Mouse (Mus musculus) midbrain, embryonic 13.5 days (tissue): ENCODE results near the gene Riok1. TPM values are rescaled to one million over a fixed set of nuclear protein-coding genes. Genes with fewer than 3 reads are reported as not detected.

Source experiments
- ATAC-seq: fragments of 200-750 bp; cut with Nextera tagmentation; 2 replicates; pipeline ENCODE4 v1.8.0; 2017; ENCODE audit warnings: mild to moderate bottlenecking, moderate TSS enrichment, moderate library complexity
- H3K27ac ChIP-seq: fragments of 300-500 bp; sonication (generic); 2 replicates; pipeline ENCODE4 v1.5.1; 2015; ENCODE audit warnings: inconsistent platforms, mild to moderate bottlenecking, moderate library complexity
- H3K27me3 ChIP-seq: fragments of 300-500 bp; sonication (generic); 2 replicates; pipeline ENCODE4 v1.6.1; 2015; ENCODE audit warnings: mild to moderate bottlenecking, inconsistent platforms
- H3K36me3 ChIP-seq: fragments of 300-500 bp; sonication (generic); 2 replicates; pipeline ENCODE4 v1.6.1; 2015; ENCODE audit warnings: mild to moderate bottlenecking, inconsistent platforms
- H3K4me1 ChIP-seq: fragments of 300-500 bp; sonication (generic); replicated peaks from 2 replicates; pipeline ENCODE4 v1.6.1; 2015; ENCODE audit warnings: inconsistent platforms
- H3K4me2 ChIP-seq: fragments of 300-500 bp; sonication (generic); replicated peaks from 2 replicates; pipeline ENCODE4 v1.6.1; 2015; ENCODE audit warnings: moderate library complexity, mild to moderate bottlenecking, inconsistent platforms
- H3K4me3 ChIP-seq: fragments of 300-500 bp; sonication (generic); replicated peaks from 2 replicates; pipeline ENCODE4 v1.5.1; 2015; ENCODE audit warnings: mild to moderate bottlenecking, inconsistent platforms
- H3K9ac ChIP-seq: fragments of 300-500 bp; sonication (generic); replicated peaks from 2 replicates; pipeline ENCODE4 v1.6.1; 2015; ENCODE audit warnings: mild to moderate bottlenecking, inconsistent platforms
- H3K9me3 ChIP-seq: fragments of 300-500 bp; sonication (generic); 2 replicates; pipeline ENCODE4 v1.6.1; 2016; ENCODE audit warnings: mild to moderate bottlenecking, inconsistent platforms
- WGBS: fragments of 180-500 bp; shearing (Covaris S2); methylation state at CpG from one replicate; pipeline ENCODE4 v1.1.7; 2015; 5-methylcytosine and 5-hydroxymethylcytosine counted together
- microRNA-seq: library from miRNA; unstranded; fragments of <30 nt; microRNA quantifications from one replicate; pipeline ENCODE4, GENCODE M21; 2016
- polyA plus RNA-seq: library from polyadenylated mRNA; unstranded; fragments of >200 nt; fragmentation: Nextera tagmentation; extraction: Ambion mirVana; gene quantifications from 2 replicates; pipeline ENCODE4 v1.2.1, GENCODE M21; 2015

Gene Riok1
- polyA plus RNA-seq, 1 experiment from 2014 or later: 59.5 TPM

GRCm38 (mm10) chr13:38103406-38103805 lies 66.6 kb downstream of the Riok1 start:
- WGBS: 78% methylated on average over 4 of the region's 4 CpGs
- Histone ChIP-seq H3K4me2 (no peak overlapping the region), H3K4me3 (no peak overlapping the region), H3K9me3 (no peaks in the 10 kb centered on the region), H3K36me3 (no peaks in the 10 kb centered on the region), H3K27me3 (no peaks in the 10 kb centered on the region), H3K4me1 (no peaks in the 10 kb centered on the region), H3K9ac (no peak overlapping the region), H3K27ac (no peak overlapping the region)
- no peak for ATAC-seq

GRCm38 (mm10) chr13:38104501-38104900 lies 67.7 kb downstream of the Riok1 start:
- Histone ChIP-seq H3K9me3 (no peaks in the 10 kb centered on the region), H3K4me3 (no peak overlapping the region), H3K9ac (no peak overlapping the region), H3K27ac (no peak overlapping the region), H3K27me3 (no peaks in the 10 kb centered on the region), H3K4me1 (no peaks in the 10 kb centered on the region), H3K36me3 (no peaks in the 10 kb centered on the region), H3K4me2 (no peak overlapping the region)
- 92% methylated on average over 10 of the region's 10 CpGs for WGBS
- no peak for ATAC-seq

GRCm38 (mm10) chr13:38109081-38109480 lies 72.3 kb downstream of the Riok1 start:
- H3K9me3 ChIP-seq: no peaks in the 10 kb centered on the region
- 81% methylated on average over 9 of the region's 9 CpGs for WGBS
- H3K27me3 ChIP-seq: no peaks in the 10 kb centered on the region
- no peak overlapping the region for H3K27ac ChIP-seq
- no peak for ATAC-seq
- no peak overlapping the region for H3K9ac ChIP-seq
- no peaks in the 10 kb centered on the region for H3K36me3 ChIP-seq
- no peak overlapping the region for H3K4me3 ChIP-seq
- no peaks in the 10 kb centered on the region for H3K4me1 ChIP-seq
- H3K4me2 ChIP-seq: no peak overlapping the region

Small RNA genes lying within 50 kb of the gene (microRNA-seq; reads per million reads assigned to microRNA genes)
- gene Gm27387: not detected

Other genes with a start within 250 kb of the Riok1 start
- gene Ssr1, start 42.8 kb upstream of the Riok1 start, polyA plus RNA-seq: 60.4 and 80.5 TPM in 2 replicates
- 2.6 and 2.9 TPM in 2 replicates for gene Cage1, start 74 bp downstream of the Riok1 start, polyA plus RNA-seq
- gene Dsp, start 114.3 kb downstream of the Riok1 start, polyA plus RNA-seq: 0.09 and 0.15 TPM in 2 replicates
- gene Snrnp48, start 167.9 kb downstream of the Riok1 start, polyA plus RNA-seq: 35.5 and 36.0 TPM in 2 replicates